Mouse (Mus musculus): ENCODE data around the gene Olfr1321. TPM values are rescaled to one million over a fixed set of nuclear protein-coding genes. Genes with fewer than 3 reads are reported as not detected.

Gene Olfr1321
- not detected for total RNA-seq (2021)

GRCm38 (mm10) chrX:49734959-49735358 is at the start of gene Olfr1321:
TSS of gene Olfr1321 (minus strand) at chrX:49735059.
- DNase-seq (ENCODE audit: low spot score in 2 of 2), result no peak
- intact Hi-C loops (cut with DNase I), result no loop called here

- intact Hi-C loops (cut with DNase I), result no loop called here
- DNase-seq (ENCODE audit: low spot score in 2 of 2), result no peak
These were observed 36.0 kb upstream of the Olfr1321 start for GRCm38 (mm10) chrX:49770828-49771227.

GRCm38 (mm10) chrX:49745192-49745591 is 10.3 kb upstream of the Olfr1321 start:
- DNase-seq (ENCODE audit: low spot score in 2 of 2), result no peak
- intact Hi-C loops (cut with DNase I), result no loop called here

Other genes with a start within 250 kb of the Olfr1321 start
- not detected for gene Olfr1320, start 62.7 kb downstream of the Olfr1321 start, total RNA-seq (2021)
- 1 to 10 TPM; 2.0 to 4.3 TPM for gene Igsf1, start 62.7 kb upstream of the Olfr1321 start, total RNA-seq (2021)
- gene Olfr1322, start 156.4 kb upstream of the Olfr1321 start, total RNA-seq (2021), result not detected